Mouse (Mus musculus) heart, embryonic 11.5 days (tissue): ENCODE data around the gene A3galt2. TPM values are rescaled to one million over a fixed set of nuclear protein-coding genes. Genes with fewer than 3 reads are reported as not detected.
A peak's percentile ranks its signal among the peaks of the same experiment; 100 is the strongest.

Experiments used
- ATAC-seq: fragments of 200-750 bp; cut with Nextera tagmentation; replicated peaks from 2 replicates; pipeline ENCODE4 v1.8.0; 2017; ENCODE audit warnings: moderate library complexity; ENCODE audit not compliant: insufficient number of reproducible peaks, low FRiP score, low TSS enrichment
- H3K27ac ChIP-seq: fragments of 300-500 bp; sonication (generic); 2 replicates; pipeline ENCODE4 v1.5.1; 2014; ENCODE audit warnings: mild to moderate bottlenecking, low read depth, low read length
- H3K27me3 ChIP-seq: fragments of 300-500 bp; sonication (generic); 2 replicates; pipeline ENCODE4 v1.6.1; 2014; ENCODE audit warnings: mild to moderate bottlenecking, low read length, mixed read lengths; ENCODE audit not compliant: control insufficient read depth, insufficient read depth
- H3K36me3 ChIP-seq: fragments of 300-500 bp; sonication (generic); 2 replicates; pipeline ENCODE4 v1.6.1; 2014; ENCODE audit warnings: mild to moderate bottlenecking, low read length, moderate library complexity, mixed read lengths; ENCODE audit not compliant: control insufficient read depth, insufficient read depth
- H3K4me1 ChIP-seq: fragments of 300-500 bp; sonication (generic); 2 replicates; pipeline ENCODE4 v1.6.1; 2014; ENCODE audit warnings: low read length; ENCODE audit not compliant: control insufficient read depth, insufficient read depth
- H3K4me2 ChIP-seq: fragments of 300-500 bp; sonication (generic); 2 replicates; pipeline ENCODE4 v1.6.1; 2014; ENCODE audit warnings: mild to moderate bottlenecking, moderate library complexity
- H3K4me3 ChIP-seq: fragments of 300-500 bp; sonication (generic); 2 replicates; pipeline ENCODE4 v1.5.1; 2014; ENCODE audit warnings: low read depth, low read length
- H3K9ac ChIP-seq: fragments of 300-500 bp; sonication (generic); 2 replicates; pipeline ENCODE4 v1.6.1; 2014; ENCODE audit warnings: mild to moderate bottlenecking, low read depth, low read length, moderate library complexity
- H3K9me3 ChIP-seq: fragments of 300-500 bp; sonication (generic); replicated peaks from 2 replicates; pipeline ENCODE4 v1.6.1; 2016; ENCODE audit warnings: low read length; ENCODE audit not compliant: control insufficient read depth
- WGBS: fragments of 180-500 bp; shearing (Covaris S2); extraction: QIAGEN DNeasy Blood & Tissue Kit; methylation state at CpG from one replicate; pipeline ENCODE4 v1.1.7; 2014; ENCODE audit not compliant: insufficient replicate concordance; 5-methylcytosine and 5-hydroxymethylcytosine counted together
- polyA plus RNA-seq: library from polyadenylated mRNA; unstranded; fragments of >200 nt; fragmentation: Nextera tagmentation; extraction: Ambion mirVana; gene quantifications from 2 replicates; pipeline ENCODE4 v1.2.1, GENCODE M21; 2014

The A3galt2 gene
- polyA plus RNA-seq, 1 experiment from 2014 or later, result 0.11 TPM

GRCm38 (mm10) chr4:128741906-128742305, 13.3 kb upstream of the A3galt2 start:
- Histone ChIP-seq H3K9me3 (no peaks in the 10 kb centered on the region), H3K4me3 (no peak overlapping the region), H3K27ac (no peak overlapping the region), H3K4me1 (peaks cover 25% of the 10 kb centered on the region), H3K4me2 (no peak overlapping the region), H3K9ac (no peak overlapping the region), H3K27me3 (no peaks in the 10 kb centered on the region), H3K36me3 (peaks cover 23% of the 10 kb centered on the region)
- no peak for ATAC-seq
- 59% methylated on average over 5 of the region's 5 CpGs for WGBS

DNA sequence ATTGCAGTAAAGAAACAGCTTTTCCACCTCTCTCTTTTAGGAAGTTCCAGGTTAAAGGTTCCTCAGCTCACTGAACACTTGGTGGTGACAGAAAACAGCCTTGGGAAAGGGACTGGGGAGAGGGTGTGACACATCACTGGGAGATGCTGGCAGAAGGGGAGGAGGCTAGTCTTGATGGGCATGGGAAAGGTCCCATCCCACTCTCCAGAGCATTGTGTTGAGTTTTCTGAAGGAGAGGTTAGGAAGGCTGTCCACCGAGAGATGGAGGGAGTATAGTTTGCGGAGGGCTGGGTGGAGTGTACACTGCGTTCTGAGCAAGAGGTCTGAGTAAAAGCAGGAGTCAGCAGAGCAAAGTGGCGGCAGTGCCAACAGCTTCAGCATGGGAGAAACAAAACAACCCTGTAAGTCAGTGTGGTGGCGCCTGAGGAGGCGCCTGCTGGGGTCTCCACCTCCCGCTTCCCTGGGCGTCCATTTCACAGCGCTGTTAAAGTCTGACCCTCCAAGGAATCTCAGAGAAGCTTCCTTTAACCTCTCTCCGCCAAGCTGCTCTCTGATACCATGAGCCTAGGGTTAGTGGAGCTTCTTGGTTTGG, 12.7 kb upstream of the A3galt2 start:
- H3K4me2 ChIP-seq, result no peak overlapping the region
- no peak for ATAC-seq
- H3K27ac ChIP-seq, result peak overlapping the region; percentile 15; the same call in 1 of the 2 replicates
- no peaks in the 10 kb centered on the region for H3K27me3 ChIP-seq
- peaks cover 24% of the 10 kb centered on the region for H3K4me1 ChIP-seq
- no peak overlapping the region for H3K4me3 ChIP-seq
- WGBS, result 62% methylated on average over 10 of the region's 10 CpGs
- no peak overlapping the region for H3K9ac ChIP-seq
- no peaks in the 10 kb centered on the region for H3K9me3 ChIP-seq
- peaks cover 29% of the 10 kb centered on the region for H3K36me3 ChIP-seq

GRCm38 (mm10) chr4:128743031-128743626, 12.0 kb upstream of the A3galt2 start:
- Histone ChIP-seq H3K36me3 (peaks cover 34% of the 10 kb centered on the region), H3K4me2 (no peak overlapping the region), H3K27ac (peak overlapping the region; percentile 15; the same call in 1 of the 2 replicates), H3K4me1 (peaks cover 23% of the 10 kb centered on the region), H3K9me3 (no peaks in the 10 kb centered on the region), H3K27me3 (no peaks in the 10 kb centered on the region), H3K4me3 (no peak overlapping the region), H3K9ac (no peak overlapping the region)
- WGBS, result 75% methylated on average over 12 of the region's 12 CpGs
- ATAC-seq, result no peak

- WGBS, result 92% methylated on average over 8 of the region's 8 CpGs
Measured at GRCm38 (mm10) chr4:128745160-128745559, 10.0 kb upstream of the A3galt2 start.

DNA sequence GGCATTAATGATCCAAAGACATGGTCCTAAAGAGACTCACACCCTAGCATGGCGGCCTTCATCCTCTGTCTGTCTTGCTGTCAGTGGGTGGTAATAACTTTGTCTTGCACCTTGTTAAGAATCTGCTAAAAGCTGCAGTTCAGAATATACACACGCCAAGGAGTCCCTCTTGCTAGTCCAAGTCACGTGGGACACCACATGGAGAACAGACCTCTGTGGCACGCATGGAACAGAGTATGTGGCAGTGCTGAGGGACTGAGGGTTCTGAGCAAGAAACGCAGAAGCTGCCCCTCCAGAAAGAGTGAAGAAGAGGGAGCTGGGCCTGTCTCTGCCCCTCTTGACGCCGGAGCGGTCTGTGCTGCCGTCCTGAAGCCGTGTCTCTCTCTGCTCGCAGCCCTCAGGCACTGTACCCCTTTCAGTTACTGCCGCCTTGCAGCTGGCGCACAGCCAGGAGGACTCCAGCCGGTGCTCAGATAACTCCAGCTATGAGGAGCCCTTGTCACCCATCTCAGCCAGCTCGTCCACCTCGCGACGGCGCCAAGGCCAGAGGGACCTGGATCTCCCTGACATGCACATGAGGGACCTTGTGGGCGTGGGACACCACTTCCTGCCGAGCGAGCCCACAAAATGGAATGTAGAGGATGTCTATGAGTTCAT, 7.4 kb upstream of the A3galt2 start:
- Histone ChIP-seq H3K27ac (no peak overlapping the region; the same call in 1 of the 2 replicates), H3K9ac (no peak overlapping the region), H3K36me3 (peaks cover 64% of the 10 kb centered on the region), H3K9me3 (no peaks in the 10 kb centered on the region), H3K4me1 (peaks cover 10% of the 10 kb centered on the region; the same call in 1 of the 2 replicates), H3K4me3 (no peak overlapping the region), H3K4me2 (no peak overlapping the region), H3K27me3 (no peaks in the 10 kb centered on the region)
- WGBS, result 74% methylated on average over 22 of the region's 22 CpGs
- ATAC-seq, result no peak

More at GRCm38 (mm10) chr4:128745160-128745559, 10.0 kb upstream of the A3galt2 start:
- ATAC-seq, result no peak
- no peaks in the 10 kb centered on the region for H3K27me3 ChIP-seq
- no peak overlapping the region for H3K9ac ChIP-seq
- H3K36me3 ChIP-seq, result peaks cover 49% of the 10 kb centered on the region
- H3K4me1 ChIP-seq, result peaks cover 18% of the 10 kb centered on the region
- H3K4me3 ChIP-seq, result no peak overlapping the region
- H3K27ac ChIP-seq, result no peak overlapping the region
- H3K4me2 ChIP-seq, result no peak overlapping the region
- H3K9me3 ChIP-seq, result no peaks in the 10 kb centered on the region

GRCm38 (mm10) chr4:128748309-128748708, 6.9 kb upstream of the A3galt2 start:
- H3K36me3 ChIP-seq, result peaks cover 66% of the 10 kb centered on the region
- no peak overlapping the region for H3K9ac ChIP-seq
- no peaks in the 10 kb centered on the region for H3K9me3 ChIP-seq
- no peak for ATAC-seq
- no peak overlapping the region for H3K27ac ChIP-seq
- 0 out of 2 replicates have a peak, but pooled peaks cover 9% of the 10 kb centered on the region for H3K4me1 ChIP-seq
- no peak overlapping the region for H3K4me2 ChIP-seq
- WGBS, result 91% methylated on average over 7 of the region's 7 CpGs
- no peaks in the 10 kb centered on the region for H3K27me3 ChIP-seq
- no peak overlapping the region for H3K4me3 ChIP-seq

- H3K27me3 ChIP-seq, result no peaks in the 10 kb centered on the region
- H3K36me3 ChIP-seq, result peaks cover 55% of the 10 kb centered on the region
- no peak for ATAC-seq
- H3K9me3 ChIP-seq, result no peaks in the 10 kb centered on the region
- H3K27ac ChIP-seq, result no peak overlapping the region
- WGBS, result 63% methylated on average over 5 of the region's 5 CpGs
- H3K9ac ChIP-seq, result no peak overlapping the region
- H3K4me2 ChIP-seq, result no peak overlapping the region
- H3K4me3 ChIP-seq, result no peak overlapping the region
- H3K4me1 ChIP-seq, result 0 out of 2 replicates have a peak, but pooled peaks cover 9% of the 10 kb centered on the region
Measured at GRCm38 (mm10) chr4:128751006-128751405, 4.2 kb upstream of the A3galt2 start.

GRCm38 (mm10) chr4:128752031-128752757, 3.0 kb upstream of the A3galt2 start:
- Histone ChIP-seq H3K27me3 (no peaks in the 10 kb centered on the region), H3K36me3 (peaks cover 48% of the 10 kb centered on the region), H3K27ac (no peak overlapping the region), H3K4me2 (no peak overlapping the region), H3K4me3 (no peak overlapping the region), H3K4me1 (0 out of 2 replicates have a peak, but pooled peaks cover 7% of the 10 kb centered on the region), H3K9me3 (no peaks in the 10 kb centered on the region), H3K9ac (no peak overlapping the region)
- WGBS, result 88% methylated on average over 13 of the region's 13 CpGs
- ATAC-seq, result no peak
